Mouse (Mus musculus) T-cell, adult 2 months (primary cell): Measurements from ENCODE around the gene Olfr1301.

Source experiments
- DNase-seq: peaks from one replicate; pipeline ENCODE4 v3.0.0; 2022; ENCODE audit warnings: low spot score

The Olfr1301 gene

DNA sequence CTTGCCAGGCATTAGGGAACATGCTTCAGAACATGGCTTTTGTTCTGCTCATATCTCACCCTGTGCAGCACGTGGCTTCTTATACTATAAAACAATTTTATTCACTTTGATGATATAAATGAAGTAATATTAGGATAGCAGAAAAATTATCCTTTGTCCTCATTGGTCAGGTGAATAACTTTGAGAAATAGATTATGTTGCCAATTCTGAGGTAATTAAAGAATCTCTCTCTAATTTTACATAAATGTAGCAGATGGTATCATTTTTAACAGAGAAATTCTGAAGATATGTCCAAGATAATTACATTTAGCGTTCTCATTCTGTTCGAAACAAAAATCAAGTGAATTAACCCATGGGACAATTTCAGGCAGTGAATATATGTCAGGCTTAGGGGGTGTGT, at the start of gene Olfr1301:
Olfr1301 (plus strand) TSS at position 301 of the 400 bp plus-strand sequence.
- DNase-seq: no peak

DNA sequence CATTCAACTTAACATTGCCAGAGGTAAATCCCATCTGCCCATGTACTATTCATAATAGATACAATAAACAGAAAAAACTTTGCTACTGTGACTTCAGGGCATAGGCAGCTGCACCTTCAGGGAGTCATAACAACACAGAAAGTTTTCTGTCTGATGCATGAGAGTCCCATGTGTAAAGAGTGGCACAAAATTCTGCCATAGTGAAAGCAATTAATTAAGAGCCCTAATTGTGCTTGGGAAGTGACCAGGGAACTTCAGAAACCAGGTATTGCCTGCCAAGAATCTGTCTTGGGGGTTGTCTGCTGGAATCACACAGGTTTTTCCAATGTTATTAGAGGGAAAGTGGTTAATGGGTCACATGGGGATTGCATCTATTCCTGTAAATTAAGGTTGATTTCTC, 24.1 kb upstream of the Olfr1301 start:
- no peak for DNase-seq

DNA sequence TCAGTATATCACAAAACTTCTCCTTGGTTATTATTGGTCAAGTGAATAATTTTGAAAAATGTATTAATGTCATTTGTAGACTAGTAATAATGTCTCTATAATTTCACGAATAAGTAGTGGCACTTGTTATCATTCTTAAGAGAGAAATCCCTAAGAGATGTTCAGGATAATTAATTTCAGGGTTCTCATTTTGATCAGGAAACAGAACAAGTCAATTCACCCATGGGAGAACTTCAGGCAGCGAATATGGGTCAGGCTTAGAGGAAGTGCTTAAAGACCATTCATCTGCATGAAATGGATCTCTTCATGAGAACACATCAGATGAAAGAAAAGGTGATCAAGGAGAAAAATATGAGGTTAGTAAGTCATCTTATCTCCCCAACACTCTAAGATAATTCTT, 26.3 kb downstream of the Olfr1301 start, which contains the start of gene Olfr1302:
Olfr1302 (plus strand) TSS at position 301 of the 400 bp plus-strand sequence.
- no peak for DNase-seq
